Mouse (Mus musculus) embryonic facial prominence, embryonic 14.5 days (tissue): ENCODE results near the gene Ccl22. TPM values are rescaled to one million over a fixed set of nuclear protein-coding genes. Genes with fewer than 3 reads are reported as not detected.

Experiments
- polyA plus RNA-seq: library from polyadenylated mRNA; unstranded; fragments of >200 nt; fragmentation: Nextera tagmentation; extraction: Ambion mirVana; gene quantifications from 2 replicates; pipeline ENCODE4 v1.2.1, GENCODE M21; 2014

The Ccl22 gene
- polyA plus RNA-seq, 1 experiment from 2014 or later, result not detected

Other genes starting within 250 kb of the Ccl22 start
- 12.4 and 13.8 TPM in 2 replicates for gene Cpne2, start 212.6 kb upstream of the Ccl22 start, polyA plus RNA-seq
- 33.6 and 36.0 TPM in 2 replicates for gene Rspry1, start 143.7 kb upstream of the Ccl22 start, polyA plus RNA-seq
- 48.7 and 56.0 TPM in 2 replicates for gene Fam192a, start 143.6 kb upstream of the Ccl22 start, polyA plus RNA-seq
- 54.5 and 59.0 TPM in 2 replicates for gene Arl2bp, start 79.0 kb upstream of the Ccl22 start, polyA plus RNA-seq
- 4.6 and 8.1 TPM in 2 replicates for gene Pllp, start 49.3 kb upstream of the Ccl22 start, polyA plus RNA-seq
- 7.9 and 8.3 TPM in 2 replicates for gene Cx3cl1, start 26.4 kb downstream of the Ccl22 start, polyA plus RNA-seq
- gene Ccl17, start 64.9 kb downstream of the Ccl22 start, polyA plus RNA-seq, result 0.60 and 0.63 TPM in 2 replicates
- 73.8 and 77.9 TPM in 2 replicates for gene Coq9, start 92.7 kb downstream of the Ccl22 start, polyA plus RNA-seq
- gene Ciapin1, start 92.8 kb downstream of the Ccl22 start, polyA plus RNA-seq, result 72.2 and 79.5 TPM in 2 replicates
- gene Polr2c, start 111.9 kb downstream of the Ccl22 start, polyA plus RNA-seq, result 121 and 129 TPM in 2 replicates
- 30.6 and 31.6 TPM in 2 replicates for gene Dok4, start 130.7 kb downstream of the Ccl22 start, polyA plus RNA-seq
- 38.5 and 49.5 TPM in 2 replicates for gene Ccdc102a, start 172.5 kb downstream of the Ccl22 start, polyA plus RNA-seq
- 0.21 TPM in 2 replicates for gene Adgrg5, start 178.1 kb downstream of the Ccl22 start, polyA plus RNA-seq
- 16.3 and 18.8 TPM in 2 replicates for gene Adgrg1, start 229.2 kb downstream of the Ccl22 start, polyA plus RNA-seq